Comparison of ENCODE assay signal across 26 mouse cellular contexts in the genomic region with DNA sequence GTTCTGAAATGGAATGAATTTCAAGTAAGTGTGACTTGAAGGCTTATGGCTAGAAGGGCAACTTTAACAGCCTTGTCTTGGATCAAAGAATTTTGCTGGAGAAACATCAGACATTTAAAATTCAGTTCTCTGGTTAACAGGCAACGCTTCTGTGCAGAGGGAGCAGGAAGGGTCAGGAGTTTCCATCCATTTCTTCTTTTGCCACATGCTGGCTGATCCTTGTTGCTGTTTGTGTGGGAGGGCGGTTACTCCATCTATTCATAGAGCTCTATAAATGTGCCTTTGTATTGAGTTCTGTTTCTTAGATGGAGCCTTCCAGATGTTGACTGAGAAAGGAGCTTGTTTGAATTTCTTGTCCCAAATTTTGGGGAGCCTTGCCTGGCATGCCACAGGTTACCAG. TPM values are rescaled to one million over a fixed set of nuclear protein-coding genes. Genes with fewer than 3 reads are reported as not detected.
A peak's percentile ranks its signal among the peaks of the same experiment; 100 is the strongest.
DNase-seq lines count a peak whose midpoint lies in the region; ATAC-seq and TF ChIP-seq lines count a peak whose summit lies in the region.
"Had no signal": no experiment of that assay in that cellular context is flagged by ENCODE, and none has a peak within 500 bp of the region (broad histone marks: within the 10 kb centered on the region; RNA-seq: fewer than 3 reads in every experiment).

No protein-coding gene starts in this region.

- H3K9me3 ChIP-seq in embryonic facial prominence, embryonic 14.5 days (ENCODE audit: control insufficient read depth, low read length) = no peaks in the 10 kb centered on the region
- H3K9me3 ChIP-seq in limb, embryonic 14.5 days (ENCODE audit: control insufficient read depth, low read length) = no peaks in the 10 kb centered on the region
- H3K9me3 ChIP-seq: forebrain, embryonic 13.5 days; hindbrain, embryonic 13.5 days; midbrain, embryonic 10.5 days; neural tube, embryonic 12.5 days had no signal

- no peaks in the 10 kb centered on the region for H3K27me3 ChIP-seq in embryonic facial prominence, embryonic 14.5 days (replicated peaks; ENCODE audit: control insufficient read depth, insufficient read depth, low read length)
- no peaks in the 10 kb centered on the region for H3K27me3 ChIP-seq in limb, embryonic 14.5 days (ENCODE audit: control insufficient read depth, insufficient read depth, low read length)
- H3K27me3 ChIP-seq: forebrain, embryonic 13.5 days; hindbrain, embryonic 13.5 days; neural tube, embryonic 12.5 days had no signal

- H3K4me2 ChIP-seq in embryonic facial prominence, embryonic 14.5 days (ENCODE audit: low read depth, low read length) = no peak overlapping the region
- H3K4me2 ChIP-seq in limb, embryonic 14.5 days (replicated peaks; ENCODE audit: low read depth, low read length, severe bottlenecking) = no peak overlapping the region
- H3K4me2 ChIP-seq: forebrain, embryonic 13.5 days; heart, embryonic 11.5 days; hindbrain, embryonic 13.5 days; neural tube, embryonic 12.5 days had no signal

- TF ChIP-seq POLR2A in limb, embryonic 14.5 days (IDR thresholded peaks at IDR 0.05; ENCODE audit: borderline replicate concordance, extremely low read depth, insufficient read depth, insufficient read length) = no peak

- no peak for DNase-seq in layer of hippocampus, adult 2 months (ENCODE audit: low spot score in 2 of 2)
- no peak for DNase-seq in layer of hippocampus, adult 8-10 months (ENCODE audit: low spot score in 2 of 2)
- peak; percentile 36 for DNase-seq in brain, adult 2 months (ENCODE audit: low read depth, low spot score)
- peak; percentile 43 for DNase-seq in embryonic facial prominence, embryonic 14.5 days (ENCODE audit: low spot score)
- peak; percentile 57 for DNase-seq in limb, embryonic 14.5 days (ENCODE audit: low spot score)
- DNase-seq in kidney, adult 9 months = no peak
- DNase-seq in adrenal gland, adult 8-10 months = no peak
- DNase-seq in left cerebral cortex, adult 8-10 months (ENCODE audit: low spot score in 2 of 2) = no peak
- DNase-seq: gastrocnemius, postnatal 25 days; heart, postnatal 10 days; kidney, postnatal 10 days; left cerebral cortex, postnatal 4 days; thymus, postnatal 25 days had no signal

- whole genome bisulfite sequencing in embryonic facial prominence, embryonic 14.5 days = 45% methylated on average over 2 of the region's 2 CpGs
- WGBS in limb, embryonic 14.5 days = 31% methylated on average over 2 of the region's 2 CpGs

- no peaks in the 10 kb centered on the region for H3K36me3 ChIP-seq in embryonic facial prominence, embryonic 14.5 days (ENCODE audit: control insufficient read depth, insufficient read depth, low read length)
- H3K36me3 ChIP-seq in limb, embryonic 14.5 days (ENCODE audit: control insufficient read depth, insufficient read depth, low read length) = no peaks in the 10 kb centered on the region
- H3K36me3 ChIP-seq: hindbrain, embryonic 13.5 days; midbrain, embryonic 10.5 days; neural tube, embryonic 12.5 days had no signal

- H3K4me3 ChIP-seq in layer of hippocampus, adult 2 months = no peak overlapping the region
- no peak overlapping the region for H3K4me3 ChIP-seq in embryonic facial prominence, embryonic 14.5 days (ENCODE audit: low read depth, low read length)
- no peak overlapping the region for H3K4me3 ChIP-seq in limb, embryonic 14.5 days (replicated peaks; ENCODE audit: low read length)
- H3K4me3 ChIP-seq: forebrain, embryonic 13.5 days; hindbrain, embryonic 13.5 days; midbrain, embryonic 10.5 days; neural tube, embryonic 12.5 days had no signal

- H3K27ac ChIP-seq in layer of hippocampus, adult 2 months = peak overlapping the region; percentile 8; the same call in 1 of the 2 replicates
- peak overlapping the region; percentile 40; the same call in 1 of the 2 replicates for H3K27ac ChIP-seq in embryonic facial prominence, embryonic 14.5 days (replicated peaks; ENCODE audit: low read depth, low read length)
- peak overlapping the region; percentile 55 for H3K27ac ChIP-seq in limb, embryonic 14.5 days (replicated peaks; ENCODE audit: low read depth, low read length)
- H3K27ac ChIP-seq: forebrain, embryonic 13.5 days; hindbrain, embryonic 13.5 days; macrophage; midbrain, embryonic 10.5 days; neural tube, embryonic 12.5 days had no signal

- TF ChIP-seq CTCF in layer of hippocampus, adult 2 months (conservative IDR thresholded peaks at IDR 0.05) = no peak

- no peak overlapping the region for H3K9ac ChIP-seq in embryonic facial prominence, embryonic 14.5 days (ENCODE audit: low read depth, low read length)
- H3K9ac ChIP-seq in limb, embryonic 14.5 days (ENCODE audit: low read depth, low read length, severe bottlenecking) = no peak overlapping the region
- H3K9ac ChIP-seq: forebrain, embryonic 13.5 days; hindbrain, embryonic 13.5 days; neural tube, embryonic 12.5 days had no signal

- ATAC-seq in embryonic facial prominence, embryonic 14.5 days (ENCODE audit: low read depth) = no peak
- ATAC-seq in limb, embryonic 14.5 days (ENCODE audit: low FRiP score, low read depth) = no peak
- ATAC-seq: forebrain, embryonic 13.5 days had no signal

- H3K4me1 ChIP-seq in embryonic facial prominence, embryonic 14.5 days (ENCODE audit: control insufficient read depth, insufficient read depth, low read length) = peaks cover 12% of the 10 kb centered on the region
- peaks cover 12% of the 10 kb centered on the region for H3K4me1 ChIP-seq in limb, embryonic 14.5 days (ENCODE audit: control insufficient read depth, insufficient read depth, low read length)

RNA-seq across cellular contexts. Expression of gene Ilvbl, which starts 3.2 kb away (rescaled TPM):
- 10 to 100 TPM; 27.8 to 30.2 TPM for total RNA-seq in layer of hippocampus, adult 2 months (2021)
- 10 to 100 TPM; 21.3 to 41.5 (median 31.6) TPM for total RNA-seq in layer of hippocampus, adult 8-10 months (2022)
- polyA plus RNA-seq in embryonic facial prominence, embryonic 14.5 days (2014; fragmentation: Nextera tagmentation; extraction: Ambion mirVana) = 42.7 and 42.8 TPM in 2 replicates
- polyA plus RNA-seq in limb, embryonic 14.5 days (2012; rRNA removed) = 52.5 and 64.0 TPM in 2 replicates
- polyA plus RNA-seq in limb, embryonic 14.5 days (2014; fragmentation: Nextera tagmentation; extraction: Ambion mirVana) = 45.8 and 49.4 TPM in 2 replicates
- total RNA-seq in adrenal gland, adult 8-10 months (2022) = 10 to 100 TPM; 58.3 to 68.8 (median 61.9) TPM
- total RNA-seq in left cerebral cortex, adult 8-10 months (2022) = 10 to 100 TPM; 30.3 to 49.3 (median 39.8) TPM

RNA-seq across cellular contexts. Expression of gene Syde1, which starts 20.9 kb away (rescaled TPM):
- total RNA-seq in layer of hippocampus, adult 2 months (2021) = 1 to 10 TPM; 6.3 TPM
- 1 to 10 TPM; 6.7 to 9.4 (median 8.4) TPM for total RNA-seq in layer of hippocampus, adult 8-10 months (2022)
- polyA plus RNA-seq in embryonic facial prominence, embryonic 14.5 days (2014; fragmentation: Nextera tagmentation; extraction: Ambion mirVana) = 19.6 and 20.6 TPM in 2 replicates
- 49.2 and 60.9 TPM in 2 replicates for polyA plus RNA-seq in limb, embryonic 14.5 days (2012; rRNA removed)
- 24.4 and 29.0 TPM in 2 replicates for polyA plus RNA-seq in limb, embryonic 14.5 days (2014; fragmentation: Nextera tagmentation; extraction: Ambion mirVana)
- total RNA-seq in adrenal gland, adult 8-10 months (2022) = 10 to 100 TPM; 33.9 to 74.0 (median 52.2) TPM
- total RNA-seq in left cerebral cortex, adult 8-10 months (2022) = 10 to 100 TPM in 1 of 4 experiments, 1 to 10 TPM in 3; 9.0 to 10.4 (median 9.3) TPM

RNA-seq across cellular contexts. Expression of gene Olfr1357, which starts 47.0 kb away (rescaled TPM):
- not detected for total RNA-seq in layer of hippocampus, adult 2 months (2021)
- total RNA-seq in layer of hippocampus, adult 8-10 months (2022) = not detected
- polyA plus RNA-seq in embryonic facial prominence, embryonic 14.5 days (2014; fragmentation: Nextera tagmentation; extraction: Ambion mirVana) = 0.08 TPM in 1 of 2 replicates, not detected in the other
- polyA plus RNA-seq in limb, embryonic 14.5 days (2012; rRNA removed) = not detected in 2 replicates
- polyA plus RNA-seq in limb, embryonic 14.5 days (2014; fragmentation: Nextera tagmentation; extraction: Ambion mirVana) = not detected in 2 replicates
- not detected for total RNA-seq in adrenal gland, adult 8-10 months (2022)
- total RNA-seq in left cerebral cortex, adult 8-10 months (2022) = not detected
- total RNA-seq: adrenal gland, adult 18-20 months; gastrocnemius, postnatal 25 days; heart, postnatal 10 days; left cerebral cortex, adult 18-20 months; left cerebral cortex, postnatal 4 days; monocyte, adult 5-6 weeks had no signal
- polyA plus RNA-seq: C2C12; forebrain, embryonic 13.5 days; heart, embryonic 11.5 days; hindbrain, embryonic 13.5 days; intestine, embryonic 14.5 days; liver, embryonic 16.5 days; macrophage; midbrain, embryonic 10.5 days; neural tube, embryonic 12.5 days; testis, adult 2 months had no signal

RNA-seq across cellular contexts. Expression of gene Olfr1358, which starts 53.7 kb away (rescaled TPM):
- total RNA-seq in layer of hippocampus, adult 2 months (2021) = not detected
- not detected for total RNA-seq in layer of hippocampus, adult 8-10 months (2022)
- not detected in 2 replicates for polyA plus RNA-seq in embryonic facial prominence, embryonic 14.5 days (2014; fragmentation: Nextera tagmentation; extraction: Ambion mirVana)
- not detected in 2 replicates for polyA plus RNA-seq in limb, embryonic 14.5 days (2012; rRNA removed)
- polyA plus RNA-seq in limb, embryonic 14.5 days (2014; fragmentation: Nextera tagmentation; extraction: Ambion mirVana) = not detected in 2 replicates
- not detected for total RNA-seq in adrenal gland, adult 8-10 months (2022)
- not detected for total RNA-seq in left cerebral cortex, adult 8-10 months (2022)
- total RNA-seq: adrenal gland, adult 18-20 months; gastrocnemius, postnatal 25 days; heart, postnatal 10 days; left cerebral cortex, adult 18-20 months; left cerebral cortex, postnatal 4 days; monocyte, adult 5-6 weeks had no signal
- polyA plus RNA-seq: C2C12; forebrain, embryonic 13.5 days; heart, embryonic 11.5 days; hindbrain, embryonic 13.5 days; intestine, embryonic 14.5 days; liver, embryonic 16.5 days; macrophage; midbrain, embryonic 10.5 days; neural tube, embryonic 12.5 days had no signal

Comparison
In these comparisons a context has a peak if more than half of its experiments do, and no peak if none do; other contexts are left out.
1. DNase-seq: peak in brain, adult 2 months (single experiment), embryonic facial prominence, embryonic 14.5 days (single experiment) and limb, embryonic 14.5 days (single experiment); none in layer of hippocampus, adult 2 months (0 of 2), layer of hippocampus, adult 8-10 months (0 of 2), kidney, adult 9 months (single experiment), adrenal gland, adult 8-10 months (single experiment) and left cerebral cortex, adult 8-10 months (0 of 2).
2. Peak in every context shown above with its lines, with median percentiles within 50 percentile points of each other: H3K27ac ChIP-seq.